In the genomic region with DNA sequence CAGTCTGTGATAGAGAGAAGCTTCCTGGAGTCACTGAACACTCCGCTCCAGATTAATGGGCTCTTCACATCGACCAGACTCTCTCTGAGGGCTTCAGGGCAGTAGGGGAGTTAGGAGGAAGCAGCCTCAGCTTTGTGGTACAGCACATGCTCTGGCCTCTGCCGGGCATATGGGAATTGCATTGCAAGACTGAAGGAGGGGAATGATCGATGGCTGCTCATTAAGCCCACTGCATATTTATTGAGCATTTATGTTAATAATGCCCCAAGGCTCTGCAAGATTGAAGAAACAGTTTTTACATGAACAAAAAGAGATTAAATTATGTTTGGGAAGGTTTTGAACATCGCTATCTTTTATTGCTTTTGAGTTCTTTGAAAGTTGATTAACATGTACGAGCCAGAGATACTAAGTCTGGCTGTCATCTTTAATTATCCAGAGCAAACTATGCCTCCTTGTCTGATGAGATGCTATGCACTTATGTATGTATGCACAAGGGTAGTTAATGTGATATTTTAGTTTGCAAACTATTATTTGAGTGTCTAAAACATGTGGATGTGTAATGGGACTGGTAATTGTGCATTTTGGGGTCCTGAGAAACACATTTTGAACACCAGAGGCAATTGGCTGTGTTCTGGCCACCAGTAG, we compare ENCODE assay signal across 24 mouse cellular contexts. TPM values are rescaled to one million over a fixed set of nuclear protein-coding genes. Genes with fewer than 3 reads are reported as not detected.
A peak's percentile ranks its signal among the peaks of the same experiment; 100 is the strongest.
DNase-seq lines count a peak whose midpoint lies in the region; ATAC-seq and TF ChIP-seq lines count a peak whose summit lies in the region.
"Had no signal": no experiment of that assay in that cellular context is flagged by ENCODE, and none has a peak within 500 bp of the region (broad histone marks: within the 10 kb centered on the region; RNA-seq: fewer than 3 reads in every experiment).

No protein-coding gene starts in this region.

- no peaks in the 10 kb centered on the region for H3K27me3 ChIP-seq in heart, adult 2 months (ENCODE audit: control insufficient read depth, insufficient read depth, low read length)
- H3K27me3 ChIP-seq in neural tube, embryonic 12.5 days (replicated peaks) = no peaks in the 10 kb centered on the region
- H3K27me3 ChIP-seq in neural tube, embryonic 15.5 days (replicated peaks) = no peaks in the 10 kb centered on the region
- H3K27me3 ChIP-seq in midbrain, embryonic 15.5 days (replicated peaks) = no peaks in the 10 kb centered on the region
- no peaks in the 10 kb centered on the region for H3K27me3 ChIP-seq in kidney, adult 2 months (replicated peaks; ENCODE audit: control insufficient read depth, insufficient read depth, low read length)
- H3K27me3 ChIP-seq: embryonic facial prominence, embryonic 12.5 days; forebrain, embryonic 15.5 days; heart, embryonic 12.5 days; hindbrain, embryonic 15.5 days; liver, embryonic 13.5 days had no signal

- no peak overlapping the region for H3K4me2 ChIP-seq in neural tube, embryonic 12.5 days (replicated peaks)
- H3K4me2 ChIP-seq in neural tube, embryonic 15.5 days = no peak overlapping the region
- H3K4me2 ChIP-seq in midbrain, embryonic 15.5 days = no peak overlapping the region
- H3K4me2 ChIP-seq: embryonic facial prominence, embryonic 12.5 days; forebrain, embryonic 15.5 days; heart, embryonic 12.5 days; hindbrain, embryonic 15.5 days; liver, embryonic 13.5 days had no signal

- peak; percentile 77 for ATAC-seq in neural tube, embryonic 12.5 days (ENCODE audit: low FRiP score, low read depth)
- no peak for ATAC-seq in neural tube, embryonic 15.5 days (ENCODE audit: low FRiP score)
- peak; percentile 84 for ATAC-seq in midbrain, embryonic 15.5 days (replicated peaks)
- ATAC-seq: CD4-positive, CD25-positive, alpha-beta regulatory T cell, adult 4 months; forebrain, embryonic 15.5 days had no signal

- TF ChIP-seq EP300 in heart, adult 2 months (IDR thresholded peaks at IDR 0.05; ENCODE audit: insufficient read depth, low read depth, low read length) = no peak

- H3K9ac ChIP-seq in heart, adult 2 months (ENCODE audit: low read depth, low read length) = no peak overlapping the region
- H3K9ac ChIP-seq in neural tube, embryonic 12.5 days = no peak overlapping the region
- H3K9ac ChIP-seq in neural tube, embryonic 15.5 days (replicated peaks) = no peak overlapping the region
- no peak overlapping the region for H3K9ac ChIP-seq in midbrain, embryonic 15.5 days
- H3K9ac ChIP-seq: embryonic facial prominence, embryonic 12.5 days; forebrain, embryonic 15.5 days; heart, embryonic 12.5 days; hindbrain, embryonic 15.5 days; liver, embryonic 13.5 days had no signal

- no peak for TF ChIP-seq CTCF in heart, adult 2 months (IDR thresholded peaks at IDR 0.05)
- no peak for TF ChIP-seq CTCF in kidney, adult 2 months (conservative IDR thresholded peaks at IDR 0.05; ENCODE audit: insufficient read depth, insufficient read length, low read depth, low read length)

- no peaks in the 10 kb centered on the region for H3K9me3 ChIP-seq in neural tube, embryonic 12.5 days
- H3K9me3 ChIP-seq in neural tube, embryonic 15.5 days (replicated peaks) = no peaks in the 10 kb centered on the region
- no peaks in the 10 kb centered on the region for H3K9me3 ChIP-seq in midbrain, embryonic 15.5 days
- H3K9me3 ChIP-seq: embryonic facial prominence, embryonic 12.5 days; forebrain, embryonic 15.5 days; heart, embryonic 12.5 days; hindbrain, embryonic 15.5 days; liver, embryonic 13.5 days had no signal

- intact Hi-C loops in heart, adult 2 months (cut with DNase I) = no loop called here
- intact Hi-C loops in left cerebral cortex, postnatal 36 days (cut with DNase I) = no loop called here

- no peaks in the 10 kb centered on the region; the same call in 1 of the 2 replicates for H3K4me1 ChIP-seq in heart, adult 2 months (ENCODE audit: control insufficient read depth, insufficient read depth, low read length)
- peaks cover 7% of the 10 kb centered on the region; the same call in 1 of the 2 replicates for H3K4me1 ChIP-seq in neural tube, embryonic 12.5 days
- peaks cover 17% of the 10 kb centered on the region for H3K4me1 ChIP-seq in neural tube, embryonic 15.5 days
- peaks cover 8% of the 10 kb centered on the region for H3K4me1 ChIP-seq in midbrain, embryonic 15.5 days
- no peaks in the 10 kb centered on the region for H3K4me1 ChIP-seq in kidney, adult 2 months (ENCODE audit: control insufficient read depth, insufficient read depth, low read length)
- H3K4me1 ChIP-seq: forebrain, embryonic 15.5 days; liver, embryonic 13.5 days had no signal

- no peak for TF ChIP-seq POLR2A in heart, adult 2 months (IDR thresholded peaks at IDR 0.05; ENCODE audit: insufficient read depth, low read depth, low read length)
- TF ChIP-seq POLR2A in kidney, adult 2 months (IDR thresholded peaks at IDR 0.05; ENCODE audit: low read depth, low read length) = no peak

- no peaks in the 10 kb centered on the region for H3K36me3 ChIP-seq in heart, adult 2 months (ENCODE audit: control insufficient read depth, insufficient read depth, low read length)
- H3K36me3 ChIP-seq in neural tube, embryonic 12.5 days = no peaks in the 10 kb centered on the region
- H3K36me3 ChIP-seq in neural tube, embryonic 15.5 days = no peaks in the 10 kb centered on the region
- H3K36me3 ChIP-seq in midbrain, embryonic 15.5 days (replicated peaks) = no peaks in the 10 kb centered on the region
- no peaks in the 10 kb centered on the region for H3K36me3 ChIP-seq in kidney, adult 2 months (ENCODE audit: control insufficient read depth, insufficient read depth, low read length)
- H3K36me3 ChIP-seq: embryonic facial prominence, embryonic 12.5 days; forebrain, embryonic 15.5 days; heart, embryonic 12.5 days; hindbrain, embryonic 15.5 days; liver, embryonic 13.5 days had no signal

- no peaks in the 10 kb centered on the region for H3K79me2 ChIP-seq in heart, adult 2 months (replicated peaks; ENCODE audit: control insufficient read depth, insufficient read depth, low read length)

- 82% methylated on average over 6 of the region's 6 CpGs for WGBS in heart, adult 2 months
- WGBS in neural tube, embryonic 12.5 days = 52% methylated on average over 6 of the region's 6 CpGs
- 30% methylated on average over 6 of the region's 6 CpGs for WGBS in neural tube, embryonic 15.5 days
- 52% methylated on average over 6 of the region's 6 CpGs for WGBS in midbrain, embryonic 15.5 days
- 68% methylated on average over 6 of the region's 6 CpGs for WGBS in kidney, adult 2 months

- peak; percentile 34 for DNase-seq in heart, adult 11 months
- no peak for DNase-seq in heart, adult 2 months
- DNase-seq in left cerebral cortex, postnatal 36 days (ENCODE audit: low spot score in 2 of 2) = no peak
- DNase-seq in kidney, adult 2 months = no peak
- DNase-seq: adrenal gland, postnatal 36 days; cerebellum, adult 11 months; cerebellum, adult 9-11 months; heart, postnatal 10 days; kidney, adult 11 months; kidney, postnatal 4 days; liver, embryonic 13.5 days; lung, adult 2 months; lung, postnatal 14 days had no signal

- H3K4me3 ChIP-seq in heart, adult 2 months = no peak overlapping the region
- H3K4me3 ChIP-seq in neural tube, embryonic 12.5 days = no peak overlapping the region
- no peak overlapping the region for H3K4me3 ChIP-seq in neural tube, embryonic 15.5 days (replicated peaks)
- no peak overlapping the region for H3K4me3 ChIP-seq in midbrain, embryonic 15.5 days
- no peak overlapping the region for H3K4me3 ChIP-seq in kidney, adult 2 months (ENCODE audit: insufficient read depth, low read depth, low read length)
- H3K4me3 ChIP-seq: embryonic facial prominence, embryonic 12.5 days; erythroblast, embryonic 14.5 days; forebrain, embryonic 15.5 days; heart, embryonic 12.5 days; hindbrain, embryonic 15.5 days; liver, embryonic 13.5 days had no signal

- H3K27ac ChIP-seq in heart, adult 2 months = no peak overlapping the region
- no peak overlapping the region for H3K27ac ChIP-seq in neural tube, embryonic 12.5 days
- no peak overlapping the region for H3K27ac ChIP-seq in neural tube, embryonic 15.5 days (replicated peaks)
- no peak overlapping the region for H3K27ac ChIP-seq in midbrain, embryonic 15.5 days
- H3K27ac ChIP-seq in kidney, adult 2 months (ENCODE audit: insufficient read depth, low read depth, low read length) = no peak overlapping the region
- H3K27ac ChIP-seq: embryonic facial prominence, embryonic 12.5 days; forebrain, embryonic 15.5 days; hindbrain, embryonic 15.5 days; liver, embryonic 13.5 days had no signal

RNA-seq across cellular contexts. Expression of a gene that starts 13.9 kb away (rescaled TPM):
- total RNA-seq in heart, adult 2 months (2021) = 1 to 10 TPM; 2.6 to 4.3 TPM
- polyA plus RNA-seq in heart, adult 2 months (2012; rRNA removed) = 1.9 and 2.6 TPM in 2 replicates
- polyA plus RNA-seq in neural tube, embryonic 12.5 days (2016; fragmentation: Nextera tagmentation; extraction: Ambion mirVana) = 8.5 TPM in 2 replicates
- 10.7 and 12.3 TPM in 2 replicates for polyA plus RNA-seq in neural tube, embryonic 15.5 days (2015; fragmentation: Nextera tagmentation; extraction: Ambion mirVana)
- polyA plus RNA-seq in midbrain, embryonic 15.5 days (2015; fragmentation: Nextera tagmentation; extraction: Ambion mirVana) = 7.1 and 7.7 TPM in 2 replicates
- 1 to 10 TPM; 6.4 to 9.8 TPM for total RNA-seq in left cerebral cortex, postnatal 36 days (2021)
- polyA plus RNA-seq in kidney, adult 2 months (2012; rRNA removed) = 0.27 and 0.30 TPM in 2 replicates
- total RNA-seq: granulocyte monocyte progenitor cell, adult 5-6 weeks; megakaryocyte progenitor cell, adult 5-6 weeks had no signal
- polyA plus RNA-seq: CD4-positive, CD25-positive, alpha-beta regulatory T cell, adult 4 months; erythroblast, embryonic 14.5 days had no signal
